Mouse (Mus musculus) B cell, adult 2 months (primary cell): ENCODE measurements around the gene Sh3pxd2a.

ENCODE experiments used
- DNase-seq, 2 experiments: peaks; one replicate each; pipeline ENCODE4 v3.0.0; 2022

The Sh3pxd2a gene

DNA sequence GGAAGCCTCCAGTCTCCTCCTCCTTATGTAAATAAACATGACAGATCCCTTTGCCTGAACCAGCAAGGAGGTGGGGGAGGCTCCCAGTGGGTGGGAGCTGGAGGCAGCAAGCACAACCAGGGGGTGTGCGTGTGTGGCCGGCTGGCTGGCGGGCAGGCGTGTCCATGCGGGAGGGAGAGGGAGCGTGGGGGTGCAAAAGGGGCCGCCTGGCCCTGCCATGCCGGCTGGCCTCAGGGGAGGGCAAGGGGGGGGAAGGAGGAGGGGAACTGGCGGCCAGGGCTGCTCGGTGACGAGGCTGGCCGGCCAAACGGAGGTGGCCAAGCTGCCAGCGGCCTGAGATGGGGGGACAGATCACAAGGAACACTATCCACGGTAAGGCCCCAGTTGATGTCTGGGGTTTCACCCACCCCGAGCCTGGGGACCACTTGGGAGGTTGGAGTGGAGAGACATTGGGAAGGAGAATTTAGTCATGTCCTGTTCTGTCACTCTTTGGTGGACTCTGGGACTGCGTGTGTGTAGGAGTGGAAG lies 235.4 kb downstream of the Sh3pxd2a start:
- DNase-seq, result no peak

DNA sequence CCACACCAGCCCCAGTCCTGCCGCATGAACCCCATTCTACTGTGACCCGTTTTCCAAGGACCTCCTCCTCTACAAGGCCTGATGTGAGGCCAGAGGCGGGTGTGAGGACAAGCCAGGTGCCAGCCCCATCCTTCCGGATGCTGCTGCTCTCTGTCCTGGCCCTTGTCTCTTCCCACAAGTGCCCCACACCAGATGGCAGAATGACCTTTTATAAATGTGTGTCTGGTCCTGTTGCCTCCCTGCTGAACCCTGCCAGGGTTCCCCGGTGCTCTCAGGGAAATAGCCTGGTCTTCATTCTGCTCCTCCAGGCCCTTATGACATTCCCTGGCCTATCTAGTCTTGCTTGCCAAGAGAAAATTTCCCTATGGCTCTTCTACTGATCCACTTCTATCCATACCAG lies 238.4 kb downstream of the Sh3pxd2a start:
- no peak for DNase-seq

DNA sequence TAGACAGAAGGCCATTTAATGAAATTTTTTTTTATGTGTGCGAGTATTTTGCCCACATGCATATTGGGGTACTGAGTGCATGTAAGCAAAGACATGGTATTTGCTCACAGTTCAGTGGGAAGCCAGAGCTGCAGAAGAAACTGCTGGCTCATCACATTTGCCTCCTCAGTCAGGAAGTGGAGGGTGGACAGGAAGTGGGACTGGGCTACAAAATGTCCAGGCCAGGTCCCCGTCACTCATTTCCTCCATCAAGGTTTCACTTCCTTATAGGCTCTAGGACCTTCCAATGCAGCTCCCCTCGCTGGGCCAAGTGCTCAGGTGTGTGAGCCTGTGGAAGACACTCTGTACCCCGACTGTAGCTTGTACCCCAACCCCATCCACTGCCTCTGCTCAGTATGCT lies 239.5 kb downstream of the Sh3pxd2a start:
- DNase-seq, result peak; percentile 41 to 56

DNA sequence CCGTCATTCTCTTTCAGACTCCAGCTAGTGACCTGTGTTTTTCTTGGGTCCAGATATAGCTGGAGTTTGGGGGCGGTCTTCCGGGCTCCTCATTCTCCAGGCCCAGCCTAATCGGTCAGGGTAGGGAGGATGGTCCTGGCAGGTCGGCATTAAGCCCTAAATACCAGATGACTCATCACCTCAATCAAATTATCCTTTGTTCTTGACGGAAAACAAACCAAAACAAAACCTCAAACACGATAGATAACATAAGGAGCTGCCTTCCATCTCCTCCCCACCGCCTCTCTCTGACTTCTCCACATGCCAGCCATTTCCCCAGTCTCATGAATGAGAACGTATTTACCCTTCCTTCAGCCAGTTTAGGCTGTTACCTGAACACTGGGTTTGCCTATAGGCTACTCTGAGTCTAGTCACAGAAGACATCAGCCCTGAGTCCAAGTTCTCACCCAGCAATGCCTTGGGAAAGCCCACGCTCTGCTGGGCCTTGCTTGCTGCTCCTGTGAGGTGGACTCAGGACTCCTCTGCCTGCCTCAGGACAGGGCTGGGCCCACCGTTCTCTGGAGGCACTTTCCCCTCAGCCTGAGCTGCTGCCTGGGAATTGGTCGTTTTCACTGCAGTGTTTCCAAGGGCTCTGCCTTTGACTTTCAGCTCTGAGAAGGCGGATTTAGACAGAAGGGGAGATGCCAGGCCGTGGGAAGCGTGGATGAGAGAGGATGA lies 241.2 kb downstream of the Sh3pxd2a start:
- no peak for DNase-seq

DNA sequence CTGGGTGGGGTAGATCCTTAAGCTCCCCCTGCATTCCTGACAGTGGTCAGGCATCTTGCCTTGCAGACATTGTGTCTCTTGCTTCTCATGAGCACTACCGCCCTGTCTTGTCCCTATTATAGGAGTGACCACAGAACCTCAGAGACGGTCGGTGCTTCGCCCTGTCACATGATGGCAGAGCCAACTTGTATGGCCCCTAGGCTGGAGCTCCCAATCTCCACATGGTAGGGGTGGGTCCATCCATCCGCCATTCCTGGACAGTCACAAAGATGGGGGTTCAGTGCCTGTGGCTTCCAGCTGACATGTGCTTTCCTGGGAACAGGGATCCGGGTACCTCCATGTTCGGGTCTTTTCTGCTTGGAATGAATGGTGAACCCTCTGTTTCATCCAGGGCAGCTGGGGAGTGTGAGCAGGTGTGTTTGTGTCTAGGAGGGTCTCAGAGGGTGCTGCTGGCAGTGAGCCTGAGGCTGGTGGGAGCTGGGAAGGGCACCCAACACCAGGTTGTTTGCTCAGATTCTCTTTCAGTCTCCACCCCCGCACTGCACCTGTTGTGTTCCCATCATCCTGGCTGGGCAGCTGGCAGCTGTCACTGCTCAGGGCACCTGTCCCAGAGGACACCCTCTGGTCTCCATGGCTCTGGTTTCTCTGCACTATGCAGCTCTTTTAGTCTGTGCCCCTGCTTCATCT lies 241.9 kb downstream of the Sh3pxd2a start:
- DNase-seq, result no peak

DNA sequence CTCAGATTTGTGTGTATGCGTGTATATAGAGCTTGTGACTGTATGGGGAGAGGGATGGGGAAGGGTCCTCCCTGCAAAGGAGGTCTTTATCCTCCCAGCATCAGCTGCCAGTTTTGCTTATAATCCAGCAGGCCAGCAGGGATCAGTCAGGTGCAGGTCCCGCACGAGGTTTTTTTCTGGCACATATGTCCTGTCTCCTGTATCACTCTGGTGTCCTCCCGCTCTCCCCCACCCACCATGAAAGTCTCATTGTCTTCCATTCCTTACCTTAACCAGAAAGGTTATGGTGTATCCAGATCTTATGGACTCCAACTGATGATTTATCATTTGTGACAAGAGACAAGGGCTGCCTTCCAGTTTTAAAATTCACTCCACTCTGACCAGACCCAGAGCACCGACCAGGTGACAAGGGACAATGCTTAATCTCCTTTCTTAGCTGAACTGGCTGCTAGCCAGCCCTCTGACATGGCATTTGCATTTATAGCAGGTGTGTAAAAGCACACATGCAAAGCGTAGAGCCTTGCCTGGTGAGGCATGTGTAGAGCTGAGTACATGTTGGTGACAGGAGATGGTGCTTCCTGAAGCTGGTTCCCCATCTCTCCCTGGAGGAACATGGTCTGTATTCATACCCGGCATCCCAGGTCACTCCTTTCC lies 242.6 kb downstream of the Sh3pxd2a start:
- DNase-seq, result no peak

DNA sequence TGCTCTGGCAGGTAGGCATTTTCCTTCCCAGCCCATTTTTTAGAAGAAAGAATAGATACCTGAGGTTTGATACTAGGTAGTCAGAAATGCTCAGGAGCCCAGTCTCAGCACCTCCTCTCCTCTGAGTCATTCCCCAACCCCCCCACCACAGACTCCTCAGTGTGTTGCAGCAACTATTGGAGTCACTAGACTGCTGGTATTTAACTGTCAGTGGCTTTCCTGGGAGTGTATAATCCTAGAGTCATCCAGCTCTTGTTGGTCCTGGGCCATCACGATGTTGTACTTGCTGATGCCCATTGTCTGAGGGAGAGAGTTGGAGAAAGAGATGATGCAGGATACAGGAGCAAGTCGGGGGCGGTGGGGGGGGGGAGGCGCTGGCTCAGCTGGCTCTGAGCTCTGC lies 243.2 kb downstream of the Sh3pxd2a start:
- DNase-seq, result no peak

DNA sequence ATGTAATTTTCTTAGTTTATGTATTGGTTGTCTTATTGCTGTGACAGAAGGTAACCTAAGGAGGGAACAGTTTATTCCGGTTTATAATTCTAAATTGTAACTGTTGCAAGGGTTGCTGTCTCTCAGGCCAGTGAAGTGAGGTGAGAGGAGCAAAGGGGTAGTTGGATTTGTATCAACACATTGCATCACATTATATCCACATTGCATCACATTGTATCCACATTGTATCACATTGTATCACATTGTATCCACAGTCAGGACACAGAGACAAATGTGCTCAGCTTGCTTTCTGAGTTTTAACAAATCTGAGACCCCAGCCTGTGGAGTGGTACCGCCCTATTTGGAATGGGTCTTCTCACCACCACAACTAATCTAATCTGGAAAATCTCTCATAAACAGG lies 244.0 kb downstream of the Sh3pxd2a start:
- no peak for DNase-seq

DNA sequence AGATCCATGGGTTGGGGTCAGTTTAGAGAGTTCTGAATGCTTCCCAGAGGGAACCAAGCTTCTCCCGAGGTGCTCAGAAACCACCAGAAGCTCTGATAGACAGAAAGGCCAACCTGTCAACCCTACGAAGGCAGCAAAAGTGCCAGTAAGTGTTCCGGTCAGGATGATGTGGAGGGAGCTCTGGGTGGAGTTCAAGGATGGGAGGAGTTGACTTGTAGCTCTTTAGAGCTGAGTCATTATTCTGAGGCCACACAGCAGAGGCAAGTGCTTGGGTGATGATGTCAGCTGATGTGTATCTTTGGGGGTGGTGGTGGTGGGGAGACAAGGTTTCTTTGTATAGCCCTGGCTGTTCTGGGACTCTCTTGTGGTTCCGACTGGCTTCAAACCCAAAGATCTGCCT lies 244.6 kb downstream of the Sh3pxd2a start:
- no peak for DNase-seq

DNA sequence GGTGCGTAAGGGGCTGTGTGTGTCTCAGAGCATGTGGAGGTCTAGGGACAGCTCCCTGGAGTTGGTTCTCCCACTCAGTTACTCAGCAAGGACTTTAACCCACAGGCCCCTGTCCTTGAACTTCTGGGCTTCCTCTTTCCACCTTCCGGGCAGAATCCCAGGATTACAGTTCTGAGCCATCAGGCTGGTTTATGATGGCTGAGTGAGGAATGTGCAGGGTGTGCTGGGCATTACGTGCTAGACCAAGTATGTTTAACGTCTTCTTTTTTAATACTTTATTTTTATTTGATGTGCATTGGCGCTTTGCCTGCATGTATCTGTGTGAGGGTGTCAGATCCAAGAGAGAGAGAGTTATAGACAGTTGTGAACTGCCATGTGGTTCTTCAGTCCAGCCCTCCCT lies 247.4 kb downstream of the Sh3pxd2a start:
- DNase-seq, result no peak

DNA sequence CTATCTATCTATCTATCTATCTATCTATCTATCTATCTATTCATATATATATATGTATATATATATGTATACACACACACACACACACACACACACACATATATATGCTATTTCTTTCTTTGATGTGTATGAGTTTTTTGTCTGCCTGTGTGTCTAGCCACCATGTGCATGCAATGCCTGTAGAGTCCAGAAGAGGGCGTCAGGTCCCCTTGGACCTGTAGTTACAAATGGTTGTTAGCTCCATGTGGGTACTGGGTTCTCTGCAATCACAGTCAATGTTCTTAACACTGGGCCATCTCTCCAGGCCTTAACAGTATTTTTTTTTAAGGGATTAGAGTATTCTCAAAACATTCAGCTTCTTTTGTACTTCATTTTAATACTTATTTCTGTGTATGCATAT lies 250.7 kb downstream of the Sh3pxd2a start:
- DNase-seq, result peak in 1 of 2 experiments; percentile 14

DNA sequence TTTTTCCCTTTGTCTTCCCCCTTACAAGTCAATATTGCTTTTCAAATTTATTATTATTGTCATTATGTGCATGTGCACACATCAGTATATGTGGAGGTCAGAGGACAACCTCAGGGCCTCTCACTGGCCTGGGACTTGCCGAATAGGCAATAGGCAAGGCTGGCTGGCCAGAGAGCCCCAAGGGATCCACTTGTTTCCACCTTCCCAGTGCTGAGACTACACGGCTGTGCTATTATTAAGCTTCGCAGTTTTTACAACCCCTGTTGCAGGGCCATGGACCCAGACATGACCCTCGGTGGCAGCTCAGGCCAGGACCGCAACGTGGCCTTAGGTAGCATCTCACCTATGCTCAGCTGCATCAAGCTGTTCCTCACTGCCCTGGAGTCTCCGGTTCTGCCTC lies 251.8 kb downstream of the Sh3pxd2a start:
- no peak for DNase-seq

DNA sequence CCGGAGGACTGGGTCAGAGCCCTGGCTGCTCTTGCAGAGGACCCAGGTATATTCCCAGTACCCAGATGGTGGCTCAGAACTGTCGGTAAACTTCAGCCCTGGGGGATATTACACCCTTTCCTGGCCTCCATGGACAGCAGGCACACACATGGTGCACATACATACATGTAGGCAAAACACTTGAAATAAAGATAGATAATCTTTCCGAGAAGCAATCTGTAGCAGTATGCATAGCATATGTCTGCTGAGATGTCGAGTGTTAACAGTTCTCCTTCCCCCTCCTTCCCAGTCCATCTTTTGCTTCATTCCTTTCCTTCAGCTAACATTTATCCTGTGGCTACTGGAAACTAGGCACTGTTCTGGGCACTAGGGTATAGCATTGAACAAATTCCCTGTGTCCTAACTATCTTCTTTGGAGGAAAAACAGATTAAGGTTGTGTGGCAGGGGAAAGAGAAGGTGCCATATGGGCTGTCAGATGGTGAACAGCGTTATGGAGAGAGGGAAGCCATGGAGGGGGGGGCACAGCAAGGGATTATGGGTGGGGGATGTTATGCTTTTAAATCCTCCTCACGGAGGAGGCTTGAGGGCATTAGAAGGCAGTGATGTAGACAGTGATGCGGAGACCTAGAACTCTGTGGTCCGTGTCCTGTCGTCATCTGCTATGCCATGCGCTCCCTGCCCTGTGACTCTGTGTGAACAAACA lies 252.4 kb downstream of the Sh3pxd2a start:
- no peak for DNase-seq

DNA sequence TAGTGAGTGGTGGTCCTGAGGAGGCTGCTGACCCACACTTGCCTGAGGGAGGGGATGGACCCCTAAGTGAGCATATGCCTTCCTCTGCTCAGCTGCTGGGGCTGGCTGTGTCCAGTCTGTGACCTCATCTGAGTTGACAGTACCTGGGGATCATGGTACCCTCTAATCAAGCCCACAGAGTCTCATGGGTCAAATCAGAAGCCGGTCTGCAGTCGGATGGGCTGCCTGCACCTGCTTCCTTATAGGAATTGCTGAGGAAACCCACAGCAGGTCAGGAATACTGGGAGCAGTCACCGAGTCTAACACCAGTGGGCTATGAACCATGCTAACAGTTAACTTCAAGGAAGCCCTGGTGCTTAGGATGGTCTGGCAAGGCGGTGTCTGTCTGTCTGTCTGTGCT lies 253.8 kb downstream of the Sh3pxd2a start:
- no peak for DNase-seq
